Mouse (Mus musculus): ENCODE results near the gene Foxo4. TPM values are rescaled to one million over a fixed set of nuclear protein-coding genes. Genes with fewer than 3 reads are reported as not detected.

The Foxo4 gene
- total and polyA plus RNA-seq, 3 experiments: 13.8 to 18.5 TPM; not detected in 1

DNA sequence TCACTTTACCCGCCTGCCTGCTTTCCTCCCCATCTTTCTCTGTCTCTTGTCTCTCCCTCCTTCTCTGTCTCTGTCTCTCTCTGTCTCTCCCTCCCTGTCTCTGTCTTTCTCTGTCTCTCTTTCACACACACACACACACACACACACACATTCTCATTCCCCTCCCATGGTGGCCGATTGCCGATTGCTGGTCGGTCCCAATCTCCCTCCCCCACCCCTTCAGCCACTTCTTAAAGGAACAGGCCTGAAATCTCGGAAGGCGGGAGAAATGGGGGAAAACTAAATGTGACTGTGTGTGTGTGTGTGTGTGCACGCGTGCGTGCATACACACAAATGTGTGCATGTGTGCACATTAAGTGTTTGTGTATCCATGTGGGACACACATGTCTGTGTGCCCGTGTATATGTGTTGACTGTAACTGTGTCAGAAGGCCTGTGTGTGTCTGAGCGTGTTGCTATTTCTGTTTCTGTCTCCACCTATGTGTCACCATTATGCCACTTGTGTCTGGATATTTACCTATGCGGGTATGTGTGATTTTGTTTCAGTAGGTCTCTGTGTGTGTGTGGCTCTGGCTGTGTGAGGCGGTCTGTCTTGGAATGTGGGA lies 46.2 kb downstream of the Foxo4 start:
- no peak overlapping the region for H3K4me3 ChIP-seq (ENCODE audit: control insufficient read depth in 1 of 2, insufficient read depth in 1 of 2, low read depth in 2 of 2, low read length in 2 of 2)
- H3K27me3 ChIP-seq (ENCODE audit: control insufficient read depth in 1 of 2, insufficient read depth in 2 of 2, low read length in 2 of 2): no peaks in the 10 kb centered on the region
- TF ChIP-seq CHD2 (IDR thresholded peaks at IDR 0.05; ENCODE audit: low read length): no peak
- no peak for TF ChIP-seq USF1 (IDR thresholded peaks at IDR 0.05; ENCODE audit: low read depth, low read length)
- no peak for TF ChIP-seq SIN3A (IDR thresholded peaks at IDR 0.05; ENCODE audit: low read length)
- TF ChIP-seq RAD21 (IDR thresholded peaks at IDR 0.05; ENCODE audit: low read depth, low read length): no peak
- TF ChIP-seq POLR2A (IDR thresholded peaks at IDR 0.05; ENCODE audit: control insufficient read depth in 1 of 2, insufficient read depth in 1 of 2, low read depth in 1 of 2, low read length in 2 of 2, poor library complexity in 1 of 2): no peak
- TF ChIP-seq MYB (IDR thresholded peaks at IDR 0.05; ENCODE audit: low read depth, low read length): no peak
- no peak for TF ChIP-seq RCOR1 (IDR thresholded peaks at IDR 0.05; ENCODE audit: low read depth, low read length)
- no peak for TF ChIP-seq GATA1 (IDR thresholded peaks at IDR 0.05; ENCODE audit: low read depth, low read length)
- TF ChIP-seq ZC3H11A (IDR thresholded peaks at IDR 0.05; ENCODE audit: low read depth, low read length): no peak
- TF ChIP-seq USF2 (IDR thresholded peaks at IDR 0.05; ENCODE audit: borderline replicate concordance in 1 of 2, insufficient read depth in 1 of 2, low read depth in 1 of 2, low read length in 2 of 2): no peak
- TF ChIP-seq NRF1 (IDR thresholded peaks at IDR 0.05; ENCODE audit: insufficient read depth, low read depth, low read length, poor library complexity, severe bottlenecking): no peak
- no peak for TF ChIP-seq BHLHE40 (IDR thresholded peaks at IDR 0.05; ENCODE audit: borderline replicate concordance, low read depth, low read length)
- no peak for TF ChIP-seq EP300 (IDR thresholded peaks at IDR 0.05; ENCODE audit: low read depth in 1 of 2, low read length in 2 of 2)
- no peak for TF ChIP-seq CTCF (IDR thresholded peaks at IDR 0.05 in 2 of 3, conservative IDR thresholded peaks at IDR 0.05 in 1 of 3; ENCODE audit: control insufficient read depth in 1 of 3, insufficient read depth in 1 of 3, low read depth in 2 of 3, low read length in 3 of 3, poor library complexity in 1 of 3, severe bottlenecking in 1 of 3)
- TF ChIP-seq SMC3 (IDR thresholded peaks at IDR 0.05; ENCODE audit: low read depth, low read length): no peak
- TF ChIP-seq ELF1 (IDR thresholded peaks at IDR 0.05; ENCODE audit: low read depth, low read length): no peak
- TF ChIP-seq KAT2A (conservative IDR thresholded peaks at IDR 0.05; ENCODE audit: low read depth, low read length): no peak
- TF ChIP-seq ZMIZ1 (IDR thresholded peaks at IDR 0.05; ENCODE audit: low read depth, low read length): no peak
- no peak for TF ChIP-seq MXI1 (IDR thresholded peaks at IDR 0.05; ENCODE audit: low read depth, low read length)
- TF ChIP-seq TAL1 (IDR thresholded peaks at IDR 0.05; ENCODE audit: low read length): no peak
- DNase-seq (ENCODE audit: low read depth, low spot score): no peak
- H3K79me2 ChIP-seq (ENCODE audit: control insufficient read depth, insufficient read depth, low read length, poor library complexity): no peaks in the 10 kb centered on the region
- H3K9me3 ChIP-seq (replicated peaks; ENCODE audit: insufficient read depth, low read length): no peaks in the 10 kb centered on the region
- H3K4me1 ChIP-seq (ENCODE audit: control insufficient read depth in 1 of 2, insufficient read depth in 2 of 2, low read length in 2 of 2): no peaks in the 10 kb centered on the region
- H3K9ac ChIP-seq (ENCODE audit: control insufficient read depth, low read depth, low read length, poor library complexity, severe bottlenecking): no peak overlapping the region
- no peak overlapping the region for H3K27ac ChIP-seq (ENCODE audit: control insufficient read depth, low read depth, low read length)
- no peaks in the 10 kb centered on the region for H3K36me3 ChIP-seq (ENCODE audit: control insufficient read depth in 1 of 2, insufficient read depth in 2 of 2, low read length in 2 of 2)

DNA sequence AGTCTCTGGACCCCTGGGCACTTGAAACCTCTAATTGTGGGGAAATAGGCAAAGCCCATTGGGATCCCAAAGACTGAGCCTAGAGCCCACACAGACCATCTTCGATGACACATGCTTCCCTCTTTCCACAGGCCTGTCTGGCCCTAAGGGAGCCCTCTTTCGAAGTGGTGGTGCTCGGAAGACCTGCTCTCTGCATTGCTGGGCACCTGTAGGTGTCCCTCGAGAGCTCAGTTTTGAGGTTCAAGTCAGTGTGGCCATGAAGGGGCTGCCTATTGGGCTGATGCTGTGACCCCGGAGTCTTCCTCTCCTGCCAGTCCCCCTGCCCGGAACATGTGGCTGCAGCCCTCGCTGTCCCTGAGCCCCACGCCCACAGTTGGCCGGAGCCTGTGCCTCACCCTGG lies 47.3 kb downstream of the Foxo4 start:
- H3K36me3 ChIP-seq (ENCODE audit: control insufficient read depth in 1 of 2, insufficient read depth in 2 of 2, low read length in 2 of 2): no peaks in the 10 kb centered on the region

More for the DNA sequence above, 47.3 kb downstream of the Foxo4 start:
- H3K79me2 ChIP-seq (ENCODE audit: control insufficient read depth, insufficient read depth, low read length, poor library complexity): no peaks in the 10 kb centered on the region
- no peaks in the 10 kb centered on the region for H3K27me3 ChIP-seq (ENCODE audit: control insufficient read depth in 1 of 2, insufficient read depth in 2 of 2, low read length in 2 of 2)
- H3K9me3 ChIP-seq (replicated peaks; ENCODE audit: insufficient read depth, low read length): no peaks in the 10 kb centered on the region
- no peaks in the 10 kb centered on the region for H3K4me1 ChIP-seq (ENCODE audit: control insufficient read depth in 1 of 2, insufficient read depth in 2 of 2, low read length in 2 of 2)
- no peak for TF ChIP-seq USF2 (IDR thresholded peaks at IDR 0.05; ENCODE audit: borderline replicate concordance in 1 of 2, insufficient read depth in 1 of 2, low read depth in 1 of 2, low read length in 2 of 2)
- no peak for TF ChIP-seq ZKSCAN1 (IDR thresholded peaks at IDR 0.05; ENCODE audit: low read depth, low read length)
- TF ChIP-seq MYC (IDR thresholded peaks at IDR 0.05; ENCODE audit: low read depth, low read length): no peak
- no peak for TF ChIP-seq ZNF384 (IDR thresholded peaks at IDR 0.05; ENCODE audit: low read depth, low read length)
- no peak for TF ChIP-seq E2F4 (IDR thresholded peaks at IDR 0.05; ENCODE audit: borderline replicate concordance, low read depth, low read length)
- no peak for TF ChIP-seq NRF1 (IDR thresholded peaks at IDR 0.05; ENCODE audit: insufficient read depth, low read depth, low read length, poor library complexity, severe bottlenecking)
- no peak for TF ChIP-seq TAL1 (IDR thresholded peaks at IDR 0.05; ENCODE audit: low read length)
- TF ChIP-seq SMC3 (IDR thresholded peaks at IDR 0.05; ENCODE audit: low read depth, low read length): no peak
- TF ChIP-seq USF1 (IDR thresholded peaks at IDR 0.05; ENCODE audit: low read depth, low read length): no peak
- no peak for TF ChIP-seq RCOR1 (IDR thresholded peaks at IDR 0.05; ENCODE audit: low read depth, low read length)
- no peak for TF ChIP-seq POLR2AphosphoS2 (IDR thresholded peaks at IDR 0.05; ENCODE audit: low read length)
- no peak overlapping the region for H3K4me3 ChIP-seq (ENCODE audit: control insufficient read depth in 1 of 2, insufficient read depth in 1 of 2, low read depth in 2 of 2, low read length in 2 of 2)
- no peak overlapping the region for H3K27ac ChIP-seq (ENCODE audit: control insufficient read depth, low read depth, low read length)
- DNase-seq (ENCODE audit: low read depth, low spot score): no peak
- H3K9ac ChIP-seq (ENCODE audit: control insufficient read depth, low read depth, low read length, poor library complexity, severe bottlenecking): no peak overlapping the region
